Mouse (Mus musculus): Measurements from ENCODE around the gene Cd8b1. TPM values are rescaled to one million over a fixed set of nuclear protein-coding genes. Genes with fewer than 3 reads are reported as not detected.

The Cd8b1 gene
- polyA plus RNA-seq, 1 experiment from 2014 or later, result not detected

DNA sequence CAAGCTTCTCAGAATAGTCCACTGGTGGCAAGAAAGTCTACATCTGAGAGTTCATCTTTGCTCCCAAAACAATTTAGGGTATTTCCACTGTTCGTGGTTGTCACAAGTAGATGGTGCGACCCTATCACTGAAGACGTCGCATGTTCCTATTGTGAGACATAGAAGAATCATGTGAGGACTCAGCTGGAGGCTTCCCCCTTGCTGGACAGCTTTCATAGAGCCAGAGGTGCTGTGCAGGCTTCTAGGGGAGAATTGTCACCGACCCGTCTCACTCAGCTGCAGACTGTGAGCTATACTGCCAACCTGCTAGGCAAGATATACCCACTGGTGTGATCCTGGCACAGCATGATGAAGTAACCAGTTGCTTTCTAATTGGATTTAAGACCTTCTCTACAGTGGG lies 29.6 kb downstream of the Cd8b1 start:
- 90% methylated on average over 6 of the region's 6 CpGs for WGBS
- ATAC-seq (ENCODE audit: insufficient number of reproducible peaks, low FRiP score, low TSS enrichment, low read depth), result no peak

DNA sequence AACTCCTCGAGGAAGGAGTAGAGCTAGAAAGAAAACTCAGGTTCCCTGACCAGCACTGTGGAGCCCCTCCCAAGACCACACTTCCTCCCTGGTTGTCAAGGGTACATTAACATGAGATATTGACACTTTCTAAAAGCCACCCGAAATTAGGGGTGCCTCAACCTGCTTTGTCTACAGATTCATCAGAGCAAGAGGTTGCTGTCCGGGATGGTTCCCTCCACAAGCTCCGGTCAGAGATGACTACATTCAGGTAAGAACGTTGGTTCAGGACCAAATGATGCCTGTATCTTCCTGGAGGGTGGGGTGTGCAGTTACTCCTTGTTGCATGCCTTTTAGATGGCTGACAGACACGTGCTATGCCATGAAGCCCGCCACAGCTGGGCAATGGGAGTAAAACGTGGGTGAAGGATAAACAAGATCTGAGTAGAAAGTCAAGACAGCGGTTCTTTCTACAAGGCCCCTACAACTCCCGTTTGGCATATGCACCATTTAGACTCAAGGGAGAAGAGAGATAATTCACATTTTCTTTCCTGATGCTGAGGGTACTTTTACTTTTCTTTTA lies 30.4 kb downstream of the Cd8b1 start:
- no peak for ATAC-seq (ENCODE audit: insufficient number of reproducible peaks, low FRiP score, low TSS enrichment, low read depth)
- Histone ChIP-seq H3K4me3 (replicated peaks) (no peak overlapping the region), H3K9me3 (replicated peaks) (no peaks in the 10 kb centered on the region), H3K27me3 (no peaks in the 10 kb centered on the region), H3K9ac (no peak overlapping the region), H3K36me3 (no peaks in the 10 kb centered on the region), H3K4me2 (replicated peaks) (no peak overlapping the region), H3K27ac (replicated peaks) (no peak overlapping the region), H3K4me1 (no peaks in the 10 kb centered on the region)
- 82% methylated on average over 10 of the region's 10 CpGs for WGBS

More for the DNA sequence above, 29.6 kb downstream of the Cd8b1 start:
- no peak overlapping the region for H3K27ac ChIP-seq (replicated peaks)
- no peak overlapping the region for H3K4me3 ChIP-seq (replicated peaks)
- H3K9ac ChIP-seq, result no peak overlapping the region
- H3K27me3 ChIP-seq, result no peaks in the 10 kb centered on the region
- no peaks in the 10 kb centered on the region for H3K4me1 ChIP-seq
- no peaks in the 10 kb centered on the region for H3K9me3 ChIP-seq (replicated peaks)
- no peaks in the 10 kb centered on the region for H3K36me3 ChIP-seq
- H3K4me2 ChIP-seq (replicated peaks), result no peak overlapping the region

DNA sequence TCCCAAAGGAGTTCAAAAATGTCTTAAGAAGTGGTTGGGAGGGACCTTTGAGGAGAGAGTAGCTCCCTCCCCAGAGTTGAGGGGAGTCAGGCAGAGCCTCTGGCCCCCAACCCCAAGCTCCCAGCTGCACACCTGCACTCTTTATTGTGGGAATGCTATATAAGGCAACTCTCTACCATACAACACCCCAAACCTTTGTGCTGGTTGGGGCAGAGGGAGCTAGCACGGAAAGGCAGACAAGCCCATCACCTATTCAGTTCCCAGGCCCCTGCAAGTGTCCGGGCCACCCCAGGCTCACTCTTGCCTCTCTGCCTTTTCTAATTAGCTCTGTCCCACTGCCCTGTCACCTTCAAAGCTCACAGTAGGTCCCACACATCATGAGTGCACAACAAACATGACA lies 31.1 kb downstream of the Cd8b1 start:
- H3K27me3 ChIP-seq, result no peaks in the 10 kb centered on the region
- no peak overlapping the region for H3K9ac ChIP-seq
- H3K4me3 ChIP-seq (replicated peaks), result no peak overlapping the region
- no peak for ATAC-seq (ENCODE audit: insufficient number of reproducible peaks, low FRiP score, low TSS enrichment, low read depth)
- no peaks in the 10 kb centered on the region for H3K4me1 ChIP-seq
- H3K9me3 ChIP-seq (replicated peaks), result no peaks in the 10 kb centered on the region
- H3K4me2 ChIP-seq (replicated peaks), result no peak overlapping the region
- H3K27ac ChIP-seq (replicated peaks), result no peak overlapping the region
- 80% methylated on average over 2 of the region's 2 CpGs for whole genome bisulfite sequencing
- no peaks in the 10 kb centered on the region for H3K36me3 ChIP-seq

DNA sequence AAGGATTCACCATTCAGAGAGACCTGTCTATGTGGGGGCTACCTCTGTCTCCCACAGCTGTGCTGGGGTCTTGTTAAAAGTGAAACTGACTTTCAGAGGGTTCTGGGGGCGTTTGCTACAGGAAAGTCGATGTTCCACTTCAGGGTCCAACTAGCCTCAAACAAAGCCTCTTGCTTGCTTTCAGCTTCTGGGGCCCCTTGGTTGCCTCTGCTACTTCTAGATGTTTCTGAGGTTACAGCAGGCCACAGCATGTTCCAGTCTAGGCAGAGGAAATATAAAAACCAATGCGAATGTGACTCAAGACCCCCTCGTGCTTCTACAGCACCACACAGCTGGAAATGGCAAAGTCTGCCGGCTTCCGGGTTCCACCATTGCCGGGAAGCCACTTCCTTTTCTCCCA lies 34.9 kb downstream of the Cd8b1 start:
- H3K27me3 ChIP-seq, result no peaks in the 10 kb centered on the region
- no peak for ATAC-seq (ENCODE audit: insufficient number of reproducible peaks, low FRiP score, low TSS enrichment, low read depth)
- no peak overlapping the region for H3K27ac ChIP-seq (replicated peaks)
- no peaks in the 10 kb centered on the region for H3K9me3 ChIP-seq (replicated peaks)
- 81% methylated on average over 7 of the region's 7 CpGs for WGBS
- H3K4me2 ChIP-seq (replicated peaks), result no peak overlapping the region
- H3K36me3 ChIP-seq, result no peaks in the 10 kb centered on the region
- H3K9ac ChIP-seq, result no peak overlapping the region
- H3K4me3 ChIP-seq (replicated peaks), result no peak overlapping the region
- H3K4me1 ChIP-seq, result no peaks in the 10 kb centered on the region

DNA sequence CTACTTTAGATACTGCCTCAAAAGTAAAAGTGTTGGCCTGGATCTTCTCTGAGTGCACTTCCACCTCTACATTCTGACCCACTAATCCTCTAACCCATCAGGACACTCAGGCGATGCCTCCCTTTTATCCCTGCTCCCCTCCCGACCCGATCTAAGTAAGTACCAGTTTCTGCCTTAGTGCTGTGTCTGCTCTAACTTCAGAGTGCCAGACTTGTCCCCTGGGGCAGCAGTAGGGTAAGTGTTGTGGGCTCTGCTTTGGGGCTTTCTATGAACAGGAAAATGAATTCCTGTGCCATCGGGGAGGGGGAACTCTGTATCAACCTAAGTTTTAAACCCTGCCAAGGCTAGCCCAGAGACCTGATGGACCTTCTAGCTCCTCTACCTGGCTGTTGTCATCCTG lies 37.6 kb downstream of the Cd8b1 start:
- no peak overlapping the region for H3K9ac ChIP-seq
- no peak overlapping the region for H3K4me3 ChIP-seq (replicated peaks)
- ATAC-seq (ENCODE audit: insufficient number of reproducible peaks, low FRiP score, low TSS enrichment, low read depth), result no peak
- H3K4me1 ChIP-seq, result no peaks in the 10 kb centered on the region
- WGBS, result 59% methylated on average over 4 of the region's 4 CpGs
- H3K9me3 ChIP-seq (replicated peaks), result no peaks in the 10 kb centered on the region
- no peaks in the 10 kb centered on the region for H3K36me3 ChIP-seq
- H3K27me3 ChIP-seq, result no peaks in the 10 kb centered on the region
- no peak overlapping the region for H3K4me2 ChIP-seq (replicated peaks)
- no peak overlapping the region for H3K27ac ChIP-seq (replicated peaks)

DNA sequence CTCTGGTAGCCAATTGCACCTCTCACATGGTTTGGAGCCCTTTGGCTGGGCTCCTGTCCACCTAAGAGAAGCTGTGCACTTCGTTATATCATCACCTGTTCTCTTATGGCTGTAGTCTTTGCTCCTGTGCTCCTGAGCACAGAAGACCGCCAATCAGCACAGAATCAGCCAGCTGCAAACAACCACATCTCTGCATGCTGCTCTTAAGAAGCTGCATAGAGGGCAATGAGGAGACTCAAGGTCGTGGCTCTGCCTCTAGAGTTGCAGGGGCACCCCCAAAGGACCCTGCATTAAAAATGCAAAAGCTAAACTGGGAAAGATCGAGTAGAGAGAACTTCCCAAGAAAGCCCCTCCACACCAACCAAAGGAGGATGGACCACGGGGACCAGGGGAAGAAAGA lies 38.2 kb downstream of the Cd8b1 start:
- Histone ChIP-seq H3K9ac (no peak overlapping the region), H3K9me3 (replicated peaks) (no peaks in the 10 kb centered on the region), H3K4me3 (replicated peaks) (no peak overlapping the region), H3K27me3 (no peaks in the 10 kb centered on the region), H3K4me1 (no peaks in the 10 kb centered on the region), H3K27ac (replicated peaks) (no peak overlapping the region), H3K4me2 (replicated peaks) (no peak overlapping the region), H3K36me3 (no peaks in the 10 kb centered on the region)
- no peak for ATAC-seq (ENCODE audit: insufficient number of reproducible peaks, low FRiP score, low TSS enrichment, low read depth)
- whole genome bisulfite sequencing, result 54% methylated on average over 5 of the region's 5 CpGs

DNA sequence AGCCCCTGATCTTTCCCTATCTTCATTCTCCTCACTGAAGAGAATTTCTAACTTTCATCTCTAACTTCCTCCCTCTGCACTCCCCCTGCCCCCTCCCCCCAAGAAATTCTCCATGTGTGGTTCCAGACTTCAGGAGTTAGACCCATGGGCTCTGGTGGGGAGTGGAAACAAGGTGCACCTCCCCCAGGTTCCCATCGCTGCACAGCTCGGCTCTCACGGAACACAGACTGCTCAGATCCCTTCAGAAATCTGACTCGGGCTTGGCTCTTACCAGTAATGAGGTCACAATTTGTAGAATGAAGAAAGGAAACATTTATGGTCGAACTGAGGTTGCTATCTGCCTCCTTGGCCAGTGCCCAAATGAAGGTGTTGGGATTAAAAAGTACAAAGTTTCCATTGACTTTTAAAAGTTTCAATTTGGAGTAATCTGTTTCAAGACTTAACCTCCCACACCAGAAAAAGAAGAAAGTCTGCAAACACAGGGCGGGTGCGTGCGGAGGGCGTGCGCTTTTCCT lies 38.6 kb downstream of the Cd8b1 start:
- Histone ChIP-seq H3K27ac (replicated peaks) (no peak overlapping the region), H3K9ac (no peak overlapping the region), H3K4me3 (replicated peaks) (no peak overlapping the region), H3K4me2 (replicated peaks) (no peak overlapping the region), H3K27me3 (no peaks in the 10 kb centered on the region), H3K9me3 (replicated peaks) (no peaks in the 10 kb centered on the region), H3K4me1 (no peaks in the 10 kb centered on the region), H3K36me3 (no peaks in the 10 kb centered on the region)
- no peak for ATAC-seq (ENCODE audit: insufficient number of reproducible peaks, low FRiP score, low TSS enrichment, low read depth)
- WGBS, result 78% methylated on average over 10 of the region's 10 CpGs

DNA sequence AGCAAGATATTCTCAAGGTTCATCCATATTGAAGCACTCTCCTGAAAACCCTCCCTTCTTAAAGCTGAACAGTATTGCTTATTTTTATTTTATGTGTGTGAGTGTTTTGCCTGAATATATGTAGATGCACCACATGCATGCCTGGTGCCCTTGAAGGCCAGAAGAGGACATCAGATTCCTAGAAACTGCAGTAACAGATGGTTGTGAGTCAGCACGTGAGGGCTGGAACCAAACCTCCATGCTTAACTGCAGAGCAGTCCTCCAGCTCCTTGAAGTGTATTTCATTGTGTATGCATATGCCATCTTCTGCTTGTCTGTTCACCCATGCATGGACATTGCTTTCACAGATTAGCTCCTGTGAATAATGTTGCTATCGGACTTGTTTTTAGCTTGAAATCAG lies 41.4 kb downstream of the Cd8b1 start:
- no peaks in the 10 kb centered on the region for H3K9me3 ChIP-seq (replicated peaks)
- H3K36me3 ChIP-seq, result no peaks in the 10 kb centered on the region
- H3K9ac ChIP-seq, result no peak overlapping the region
- no peak overlapping the region for H3K4me2 ChIP-seq (replicated peaks)
- no peak overlapping the region for H3K4me3 ChIP-seq (replicated peaks)
- no peak for ATAC-seq (ENCODE audit: insufficient number of reproducible peaks, low FRiP score, low TSS enrichment, low read depth)
- no peaks in the 10 kb centered on the region for H3K27me3 ChIP-seq
- 85% methylated on average over 2 of the region's 2 CpGs for WGBS
- no peak overlapping the region for H3K27ac ChIP-seq (replicated peaks)
- no peaks in the 10 kb centered on the region for H3K4me1 ChIP-seq

DNA sequence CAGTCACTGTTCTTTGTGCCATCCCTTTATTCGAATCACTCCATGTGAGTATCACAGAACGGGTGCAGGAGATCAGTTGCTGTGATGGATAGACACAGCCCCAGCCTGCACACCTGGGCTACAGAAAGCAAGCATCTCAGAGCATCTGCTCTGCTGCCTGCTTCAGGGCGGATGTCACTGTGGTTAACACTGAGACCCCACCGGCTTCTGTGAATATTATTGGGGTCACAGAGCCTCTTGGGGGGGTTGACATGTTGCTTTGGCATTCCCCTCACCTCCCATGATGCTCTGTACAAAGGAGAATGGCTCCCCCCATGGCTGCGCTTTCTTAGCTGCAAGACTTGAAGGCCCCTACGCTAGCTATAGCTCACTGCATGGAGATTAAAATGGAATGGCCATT lies 46.8 kb downstream of the Cd8b1 start:
- no peak overlapping the region for H3K27ac ChIP-seq (replicated peaks)
- H3K4me3 ChIP-seq (replicated peaks), result no peak overlapping the region
- WGBS, result 91% methylated on average over 6 of the region's 6 CpGs
- ATAC-seq (ENCODE audit: insufficient number of reproducible peaks, low FRiP score, low TSS enrichment, low read depth), result no peak
- no peak overlapping the region for H3K4me2 ChIP-seq (replicated peaks)
- H3K36me3 ChIP-seq, result no peaks in the 10 kb centered on the region
- no peaks in the 10 kb centered on the region for H3K4me1 ChIP-seq
- no peaks in the 10 kb centered on the region for H3K27me3 ChIP-seq
- H3K9ac ChIP-seq, result no peak overlapping the region
- no peaks in the 10 kb centered on the region for H3K9me3 ChIP-seq (replicated peaks)

DNA sequence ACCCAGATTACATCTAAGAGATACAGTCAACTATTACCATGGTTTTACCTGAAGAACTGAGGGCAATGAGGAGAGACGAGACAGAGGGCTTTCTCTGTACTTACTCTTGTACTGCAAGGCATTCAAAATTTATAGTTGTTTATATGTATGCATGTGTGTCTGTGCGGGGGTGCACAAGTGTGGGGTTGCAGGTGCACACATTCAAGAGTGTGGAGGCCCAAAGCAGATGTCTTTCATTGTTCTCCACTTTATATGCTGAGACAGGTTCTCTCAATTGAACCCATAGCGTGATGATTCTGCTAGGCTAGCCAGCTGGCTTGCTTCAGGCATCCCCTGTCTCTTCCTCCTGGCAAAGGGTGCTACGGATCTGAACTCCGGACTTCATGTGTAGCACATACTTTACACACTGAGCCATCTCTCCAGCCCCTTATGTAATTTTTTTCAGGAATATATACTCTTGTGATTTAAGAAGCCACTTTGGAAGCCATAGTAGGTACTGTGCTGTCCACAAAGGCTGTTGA lies 48.6 kb downstream of the Cd8b1 start:
- no peaks in the 10 kb centered on the region for H3K4me1 ChIP-seq
- ATAC-seq (ENCODE audit: insufficient number of reproducible peaks, low FRiP score, low TSS enrichment, low read depth), result no peak
- WGBS, result 84% methylated on average over 5 of the region's 5 CpGs
- H3K4me3 ChIP-seq (replicated peaks), result no peak overlapping the region
- H3K27me3 ChIP-seq, result no peaks in the 10 kb centered on the region
- H3K4me2 ChIP-seq (replicated peaks), result no peak overlapping the region
- no peak overlapping the region for H3K9ac ChIP-seq
- H3K9me3 ChIP-seq (replicated peaks), result no peaks in the 10 kb centered on the region
- no peak overlapping the region for H3K27ac ChIP-seq (replicated peaks)
- H3K36me3 ChIP-seq, result no peaks in the 10 kb centered on the region

DNA sequence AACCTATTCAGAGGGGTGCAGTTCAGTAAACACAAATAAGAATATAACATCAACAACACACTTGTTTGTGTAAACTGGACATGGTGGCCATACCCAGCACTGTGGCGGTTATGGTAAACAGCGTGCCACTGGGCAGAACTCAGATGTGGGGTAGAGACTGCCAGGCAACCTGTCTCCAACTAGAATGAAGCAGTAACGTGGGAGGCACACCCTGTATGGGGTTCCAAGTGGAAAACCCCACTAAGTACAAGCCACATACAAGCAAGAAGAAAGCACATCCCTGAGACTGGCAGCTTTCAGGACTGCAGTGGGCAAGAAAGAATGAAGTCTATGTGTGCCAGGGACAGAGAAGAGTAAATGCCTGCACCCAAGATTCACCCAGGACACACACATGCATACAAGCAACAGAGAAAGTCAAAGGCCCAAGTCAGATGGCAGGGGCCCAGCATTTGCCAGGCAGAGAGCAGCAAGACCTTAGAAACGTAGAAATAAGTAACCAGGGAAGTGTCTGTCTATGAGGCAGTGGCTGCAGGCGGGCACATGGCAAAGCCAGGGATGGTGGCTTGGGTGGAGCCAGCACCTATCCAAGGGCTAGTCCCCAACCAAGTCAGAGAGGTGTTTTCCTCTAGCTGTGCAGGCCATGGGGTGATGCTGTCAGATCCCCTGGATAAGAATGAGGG lies 49.6 kb downstream of the Cd8b1 start:
- H3K9me3 ChIP-seq (replicated peaks), result no peaks in the 10 kb centered on the region
- H3K4me3 ChIP-seq (replicated peaks), result no peak overlapping the region
- no peak overlapping the region for H3K9ac ChIP-seq
- H3K4me2 ChIP-seq (replicated peaks), result no peak overlapping the region
- H3K36me3 ChIP-seq, result no peaks in the 10 kb centered on the region
- 81% methylated on average over 5 of the region's 5 CpGs for WGBS
- H3K4me1 ChIP-seq, result no peaks in the 10 kb centered on the region
- H3K27me3 ChIP-seq, result no peaks in the 10 kb centered on the region
- no peak overlapping the region for H3K27ac ChIP-seq (replicated peaks)
- ATAC-seq (ENCODE audit: insufficient number of reproducible peaks, low FRiP score, low TSS enrichment, low read depth), result no peak

Measured in embryonic facial prominence, embryonic 15.5 days (tissue).